Comparison of ENCODE assay signal across 8 mouse cellular contexts in the genomic region with DNA sequence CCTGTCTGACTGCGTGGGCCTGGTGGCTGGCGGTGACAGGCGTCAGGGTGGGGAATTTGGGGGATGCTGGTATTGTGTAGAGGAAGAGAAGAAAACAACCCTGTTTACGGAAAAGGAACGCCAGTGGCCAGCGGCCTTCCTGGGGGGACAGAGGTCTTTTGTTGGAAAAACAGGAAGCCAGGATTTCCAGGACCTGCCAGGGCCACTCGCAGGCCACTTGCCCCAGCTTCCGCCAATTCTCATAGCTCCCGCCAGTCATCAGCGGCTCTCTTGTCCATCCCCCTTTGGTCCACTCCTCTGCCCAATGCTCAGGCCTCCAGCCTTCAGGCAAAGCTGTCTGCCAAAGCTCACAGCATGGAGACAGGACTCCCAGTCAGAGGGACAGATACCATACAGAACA. TPM values are rescaled to one million over a fixed set of nuclear protein-coding genes. Genes with fewer than 3 reads are reported as not detected.
A peak's percentile ranks its signal among the peaks of the same experiment; 100 is the strongest.
DNase-seq lines count a peak whose midpoint lies in the region; ATAC-seq and TF ChIP-seq lines count a peak whose summit lies in the region.

No protein-coding gene starts in this region.

- no peak overlapping the region for H3K4me3 ChIP-seq in heart, embryonic 12.5 days
- no peak overlapping the region for H3K4me3 ChIP-seq in kidney, embryonic 16.5 days (ENCODE audit: low read length)

- peaks cover 74% of the 10 kb centered on the region for H3K4me1 ChIP-seq in heart, embryonic 12.5 days (replicated peaks)
- H3K4me1 ChIP-seq in kidney, embryonic 16.5 days (ENCODE audit: insufficient read depth, low read length), result peaks cover 30% of the 10 kb centered on the region

- no peaks in the 10 kb centered on the region for H3K36me3 ChIP-seq in heart, embryonic 12.5 days
- no peaks in the 10 kb centered on the region for H3K36me3 ChIP-seq in kidney, embryonic 16.5 days (ENCODE audit: insufficient read depth, low read length)

- DNase-seq in embryo, embryonic 10 days (ENCODE audit: low spot score), result peak; percentile 40
- no peak for DNase-seq in embryo, embryonic 9.5 days (ENCODE audit: extremely low spot score)
- peak; percentile 43 for DNase-seq in brain, embryonic 14.5 days (ENCODE audit: low read depth)
- DNase-seq in lung, postnatal 36 days, result peak; percentile 82
- no peak for DNase-seq in thymus, postnatal 14 days

- peak overlapping the region; percentile 98 for H3K27ac ChIP-seq in heart, embryonic 12.5 days (ENCODE audit: poor library complexity, severe bottlenecking)
- peak overlapping the region; percentile 88 for H3K27ac ChIP-seq in kidney, embryonic 16.5 days (ENCODE audit: low read length)

- H3K27me3 ChIP-seq in heart, embryonic 12.5 days (replicated peaks), result no peaks in the 10 kb centered on the region
- no peaks in the 10 kb centered on the region for H3K27me3 ChIP-seq in kidney, embryonic 16.5 days (ENCODE audit: insufficient read depth, low read length)

- no peak for TF ChIP-seq POLR2A in brain, embryonic 14.5 days (IDR thresholded peaks at IDR 0.05; ENCODE audit: borderline replicate concordance, extremely low read depth, insufficient read depth, insufficient read length, poor library complexity, severe bottlenecking)

- TF ChIP-seq CTCF in brain, embryonic 14.5 days (IDR thresholded peaks at IDR 0.05; ENCODE audit: borderline replicate concordance, extremely low read depth, insufficient read depth, insufficient read length), result no peak

- 25% methylated on average over 10 of the region's 10 CpGs for WGBS in heart, embryonic 12.5 days
- WGBS in kidney, embryonic 16.5 days, result 59% methylated on average over 10 of the region's 10 CpGs

- peak overlapping the region; percentile 49 for H3K9ac ChIP-seq in heart, embryonic 12.5 days
- H3K9ac ChIP-seq in kidney, embryonic 16.5 days (replicated peaks; ENCODE audit: low read length), result peak overlapping the region; percentile 39; the same call in 1 of the 2 replicates

- H3K4me2 ChIP-seq in heart, embryonic 12.5 days, result 0 out of 2 replicates have a peak overlapping the region, but pooled peaks have one; percentile 3
- no peak overlapping the region for H3K4me2 ChIP-seq in kidney, embryonic 16.5 days (replicated peaks; ENCODE audit: low read depth, low read length)

- no peaks in the 10 kb centered on the region for H3K9me3 ChIP-seq in heart, embryonic 12.5 days (replicated peaks)
- H3K9me3 ChIP-seq in kidney, embryonic 16.5 days (ENCODE audit: low read length), result no peaks in the 10 kb centered on the region

- no peak for ATAC-seq in heart, embryonic 12.5 days (ENCODE audit: insufficient number of reproducible peaks, low FRiP score)
- no peak for ATAC-seq in kidney, embryonic 16.5 days (ENCODE audit: low FRiP score, low TSS enrichment)
- ATAC-seq in erythroblast, adult 5-6 weeks (replicated peaks; ENCODE audit: low FRiP score, poor library complexity, severe bottlenecking), result no peak

RNA-seq across cellular contexts. Expression of a gene that starts 20.7 kb away (rescaled TPM):
- polyA plus RNA-seq in brain, embryonic 14.5 days (2012; rRNA removed), result 41.8 and 48.8 TPM in 2 replicates
- polyA plus RNA-seq in heart, embryonic 12.5 days (2016; fragmentation: Nextera tagmentation; extraction: Ambion mirVana), result 61.9 and 66.4 TPM in 2 replicates
- polyA plus RNA-seq in kidney, embryonic 16.5 days (2015; fragmentation: Nextera tagmentation; extraction: Ambion mirVana), result 118 and 133 TPM in 2 replicates
- total RNA-seq in erythroblast, adult 5-6 weeks (2015; ENCODE audit: low replicate concordance), result 9.8 and 16.7 TPM in 2 replicates
- total RNA-seq in erythroblast, adult 5-6 weeks (2017; ENCODE audit: low replicate concordance), result 15.5 and 17.6 TPM in 2 replicates

RNA-seq across cellular contexts. Expression of a gene that starts 21.0 kb away (rescaled TPM):
- polyA plus RNA-seq in brain, embryonic 14.5 days (2012; rRNA removed), result 14.2 and 15.4 TPM in 2 replicates
- polyA plus RNA-seq in heart, embryonic 12.5 days (2016; fragmentation: Nextera tagmentation; extraction: Ambion mirVana), result 9.3 and 9.4 TPM in 2 replicates
- 15.7 and 16.9 TPM in 2 replicates for polyA plus RNA-seq in kidney, embryonic 16.5 days (2015; fragmentation: Nextera tagmentation; extraction: Ambion mirVana)
- total RNA-seq in erythroblast, adult 5-6 weeks (2015; ENCODE audit: low replicate concordance), result 3.7 and 7.7 TPM in 2 replicates
- 0.42 and 0.94 TPM in 2 replicates for total RNA-seq in erythroblast, adult 5-6 weeks (2017; ENCODE audit: low replicate concordance)

RNA-seq across cellular contexts. Expression of a gene that starts 21.9 kb away (rescaled TPM):
- 14.7 and 18.5 TPM in 2 replicates for polyA plus RNA-seq in brain, embryonic 14.5 days (2012; rRNA removed)
- 67.5 and 68.1 TPM in 2 replicates for polyA plus RNA-seq in heart, embryonic 12.5 days (2016; fragmentation: Nextera tagmentation; extraction: Ambion mirVana)
- polyA plus RNA-seq in kidney, embryonic 16.5 days (2015; fragmentation: Nextera tagmentation; extraction: Ambion mirVana), result 59.6 and 77.7 TPM in 2 replicates
- total RNA-seq in erythroblast, adult 5-6 weeks (2015; ENCODE audit: low replicate concordance), result 1.5 and 3.1 TPM in 2 replicates
- 0.51 and 0.84 TPM in 2 replicates for total RNA-seq in erythroblast, adult 5-6 weeks (2017; ENCODE audit: low replicate concordance)

Comparison
In these comparisons a context has a peak if more than half of its experiments do, and no peak if none do; other contexts are left out.
1. DNase-seq: peak in embryo, embryonic 10 days (single experiment), brain, embryonic 14.5 days (single experiment) and lung, postnatal 36 days (single experiment); none in embryo, embryonic 9.5 days (single experiment) and thymus, postnatal 14 days (single experiment).